Mouse (Mus musculus) gastrocnemius, postnatal 36 days (tissue): ENCODE measurements around the gene Bloc1s2. TPM values are rescaled to one million over a fixed set of nuclear protein-coding genes. Genes with fewer than 3 reads are reported as not detected.

Experiments
- DNase-seq, 2 experiments: peaks; one replicate each; pipeline ENCODE4 v3.0.0; 2022
- intact Hi-C: fragments of 180-260 bp; cut with DNase I; formaldehyde crosslinking; loops from one replicate; pipeline ENCODE4 v1.15.1; 2025
- long read RNA-seq, 2 experiments: library from polyadenylated mRNA; stranded (forward); transcript quantifications; one replicate each; pipeline ENCODE4 v2.0.0; 2021
- total RNA-seq, 2 experiments: library from RNA; stranded (reverse); gene quantifications; 2 replicates each; pipeline ENCODE4 v1.2.3; 2021

Bloc1s2 gene
- 10 to 100 TPM; 11.5 to 12.3 TPM for total RNA-seq
- long read RNA-seq, experiment 1, transcript Bloc1s2-201 (5 exons, 885 nt) = major isoform, 19 of 23 reads
- long read RNA-seq, experiment 1, partial matches to known transcripts = 2 of 23 reads
- long read RNA-seq, experiment 1, other reads (novel, unspliced or antisense) = 1 of 23 reads
- long read RNA-seq, experiment 2, transcript Bloc1s2-201 (5 exons, 885 nt) = major isoform, 22 of 27 reads
- long read RNA-seq, experiment 2, partial matches to known transcripts = 4 of 27 reads
- long read RNA-seq, experiment 2, other reads (novel, unspliced or antisense) = 1 of 27 reads

DNA sequence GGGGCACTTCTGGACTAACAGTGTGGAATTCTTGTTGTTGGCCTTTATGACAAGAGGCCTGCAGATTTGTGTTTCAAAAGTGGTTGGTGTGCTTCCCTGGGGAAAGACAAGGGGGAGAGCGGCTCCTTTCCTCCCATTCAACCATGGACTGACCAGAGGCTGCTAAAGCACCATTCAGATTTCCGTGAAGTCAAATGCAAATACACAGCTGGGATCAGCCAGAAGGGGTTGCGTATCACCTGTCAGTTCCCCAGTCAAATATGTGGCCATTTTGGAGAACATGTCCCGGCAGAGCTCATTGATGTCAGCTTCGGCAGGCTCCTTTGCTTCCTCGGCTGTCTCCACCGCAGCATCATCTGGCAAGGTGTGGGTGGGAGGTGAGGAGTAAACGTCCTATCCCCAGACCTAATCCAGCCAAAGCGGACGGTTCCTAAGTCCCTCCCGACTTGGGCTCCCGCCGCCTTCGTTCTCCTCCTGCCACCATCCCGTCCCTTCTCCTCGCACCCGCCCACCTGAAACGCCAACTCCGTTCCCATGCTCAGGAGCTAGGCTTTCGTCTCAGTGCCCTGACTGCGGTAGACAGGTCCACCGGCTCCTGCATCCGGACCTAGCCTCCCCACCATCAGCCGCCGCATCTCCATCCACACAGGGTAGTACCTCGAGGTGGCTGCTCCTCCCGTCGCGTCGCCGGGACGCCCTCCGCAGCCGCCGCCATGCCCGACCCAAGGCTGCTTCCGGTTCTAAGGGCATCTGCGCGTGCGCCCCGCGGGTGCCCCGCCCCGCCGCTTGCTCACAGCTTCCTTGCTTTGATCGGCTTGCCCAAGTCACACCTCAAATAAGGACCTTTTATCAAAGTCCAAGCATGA, at the start of gene Bloc1s2:
TSS of gene Bloc1s2 (minus strand) at position 745 of the 866 bp plus-strand sequence.
- intact Hi-C loops = no loop called here
- DNase-seq = peak; percentile 80 to 84

DNA sequence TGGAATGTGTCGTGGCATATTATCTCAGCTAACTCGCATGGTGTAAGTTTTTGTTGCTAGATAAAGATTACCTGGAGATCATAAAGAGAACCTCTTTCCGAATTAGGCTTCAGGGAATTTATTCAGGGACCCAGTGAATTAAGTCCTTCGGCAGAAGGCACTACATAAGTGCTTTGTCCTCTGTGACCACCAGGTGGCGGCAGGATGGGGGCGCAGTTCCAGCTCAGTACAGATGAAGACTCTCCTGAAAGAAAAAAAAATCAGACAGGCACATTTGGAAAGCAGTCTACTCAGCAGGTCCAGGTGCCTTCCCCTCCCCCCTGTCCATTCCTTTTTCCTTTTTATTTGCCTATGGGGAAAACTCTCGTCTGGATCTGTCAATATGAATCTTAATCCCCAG, 48.9 kb upstream of the Bloc1s2 start:
- peak; percentile 41 to 45 for DNase-seq
- intact Hi-C loops = loop anchor here (2.0 kb wide), 1 partner anchor 100 kb away; no protein-coding TSS in a partner anchor

DNA sequence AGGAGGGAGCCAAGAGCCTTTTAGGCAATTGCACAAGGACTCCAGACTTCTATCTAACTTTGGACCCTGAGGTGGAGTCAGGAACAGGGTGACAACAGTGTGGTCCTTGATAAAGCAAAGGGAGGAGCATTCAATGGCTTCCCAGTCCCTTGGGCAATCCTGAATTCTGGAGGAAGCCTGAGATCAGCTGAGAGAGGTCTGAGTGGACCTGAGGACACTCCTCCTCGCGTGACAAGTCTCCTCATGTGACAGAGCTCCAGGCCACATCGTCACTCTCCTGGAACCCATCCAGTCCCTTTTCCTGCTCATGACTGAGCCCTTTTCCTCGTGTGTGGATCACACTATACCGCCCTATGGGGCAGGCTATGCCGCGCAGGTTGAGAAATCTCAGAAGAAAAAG, 47.7 kb upstream of the Bloc1s2 start:
- DNase-seq = no peak
- intact Hi-C loops = loop anchor here (2.0 kb wide), 1 partner anchor 101 kb away; no protein-coding TSS in a partner anchor

DNA sequence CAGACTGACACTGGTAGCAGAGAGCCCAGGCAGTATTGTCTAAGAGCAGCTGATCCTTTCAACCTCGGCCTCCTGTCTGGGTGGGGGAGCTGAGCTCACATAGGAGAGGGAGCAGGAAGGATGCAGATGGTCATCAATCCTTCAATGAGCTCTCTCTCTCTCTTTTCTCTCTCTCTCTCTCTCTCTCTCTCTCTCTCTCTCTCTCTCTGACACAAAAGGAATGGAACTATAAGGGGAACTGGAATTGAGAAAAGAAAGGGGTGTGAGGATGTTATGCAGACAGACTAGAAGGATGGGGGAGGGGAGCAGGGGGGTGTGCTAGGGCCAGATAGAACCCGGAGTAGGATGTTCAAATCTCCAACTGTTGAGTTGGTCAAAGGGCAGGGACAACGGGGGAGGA, 46.1 kb upstream of the Bloc1s2 start, which contains the start of gene Pkd2l1:
TSS of gene Pkd2l1 (minus strand) at position 101 of the 400 bp plus-strand sequence.
- DNase-seq = no peak
- intact Hi-C loops = no loop called here

DNA sequence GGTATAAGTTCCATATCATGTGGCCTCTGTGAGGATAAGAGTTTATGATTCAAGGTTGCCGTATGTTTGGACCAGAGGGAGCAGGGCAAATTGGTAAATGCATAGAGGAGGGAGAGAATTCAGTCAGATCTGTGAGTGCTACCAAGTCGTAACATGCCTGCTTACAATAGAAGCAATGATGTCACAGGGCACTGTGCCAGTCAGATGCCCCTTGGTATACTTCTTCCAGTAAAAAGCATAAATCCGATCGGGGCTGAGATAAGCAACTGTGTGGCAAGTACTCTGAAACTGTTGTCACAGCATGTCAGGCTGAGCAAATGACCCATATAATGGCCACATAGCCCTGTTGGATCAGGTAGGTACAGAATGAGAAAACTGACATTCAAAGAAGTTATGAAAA, 42.8 kb upstream of the Bloc1s2 start:
- no peak for DNase-seq
- intact Hi-C loops = no loop called here

DNA sequence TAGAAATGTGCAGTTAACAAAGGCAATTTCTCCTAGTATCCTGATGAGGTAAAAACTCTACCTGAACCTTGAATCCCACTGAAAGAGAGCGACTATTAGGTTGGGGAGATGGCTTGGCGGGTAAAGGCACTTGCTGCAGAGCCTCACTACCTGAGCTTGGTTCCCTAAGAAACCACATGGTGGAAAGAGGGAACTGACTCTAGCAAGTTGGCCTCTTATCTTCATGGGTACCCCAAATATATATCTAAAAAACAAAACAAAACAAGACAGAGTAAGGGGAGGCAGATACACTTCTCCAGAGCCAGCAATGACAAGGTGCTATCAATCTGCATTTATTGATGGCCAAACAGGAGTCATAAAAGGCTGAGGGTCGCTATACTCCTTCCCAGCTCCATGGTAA, 37.7 kb upstream of the Bloc1s2 start:
- intact Hi-C loops = no loop called here
- no peak for DNase-seq

DNA sequence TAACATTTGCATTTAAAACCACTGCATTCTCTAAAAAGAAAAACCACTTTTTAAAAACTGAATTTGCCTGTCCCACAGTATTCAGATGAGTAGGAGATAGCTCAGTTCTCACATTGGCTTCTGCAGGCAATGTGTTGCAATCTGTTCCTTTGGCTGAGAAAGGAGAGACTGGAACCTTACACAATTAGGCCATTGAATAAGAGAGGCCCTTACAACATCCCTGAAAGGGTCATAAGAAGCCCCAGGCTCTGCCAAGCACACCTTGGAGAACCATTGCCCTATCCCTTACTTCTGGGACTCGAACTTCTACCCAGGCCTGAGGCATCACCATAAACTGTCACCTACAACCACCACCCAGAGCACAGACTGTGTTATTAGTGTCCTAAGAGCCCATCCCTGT, 34.3 kb upstream of the Bloc1s2 start:
- DNase-seq = no peak
- intact Hi-C loops = no loop called here

DNA sequence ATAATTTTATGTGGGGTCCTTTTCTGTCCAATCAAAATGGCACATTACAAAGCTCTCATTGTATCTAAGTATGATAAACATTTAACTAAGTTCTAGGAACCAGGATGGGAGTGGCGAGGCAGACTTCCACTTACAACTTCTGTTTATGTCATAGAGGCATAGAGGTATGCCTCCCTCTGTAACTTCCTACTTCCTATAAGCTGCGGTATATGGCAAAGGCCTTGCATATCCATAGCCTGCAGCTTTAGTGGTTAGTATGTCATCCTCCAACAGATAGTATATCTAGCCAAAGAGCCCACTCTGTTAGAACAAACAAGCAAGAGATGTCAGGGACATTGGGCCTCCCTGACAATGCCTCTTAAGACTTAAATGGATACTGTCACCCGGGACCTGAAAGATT, 30.5 kb upstream of the Bloc1s2 start:
- DNase-seq = no peak
- intact Hi-C loops = no loop called here

DNA sequence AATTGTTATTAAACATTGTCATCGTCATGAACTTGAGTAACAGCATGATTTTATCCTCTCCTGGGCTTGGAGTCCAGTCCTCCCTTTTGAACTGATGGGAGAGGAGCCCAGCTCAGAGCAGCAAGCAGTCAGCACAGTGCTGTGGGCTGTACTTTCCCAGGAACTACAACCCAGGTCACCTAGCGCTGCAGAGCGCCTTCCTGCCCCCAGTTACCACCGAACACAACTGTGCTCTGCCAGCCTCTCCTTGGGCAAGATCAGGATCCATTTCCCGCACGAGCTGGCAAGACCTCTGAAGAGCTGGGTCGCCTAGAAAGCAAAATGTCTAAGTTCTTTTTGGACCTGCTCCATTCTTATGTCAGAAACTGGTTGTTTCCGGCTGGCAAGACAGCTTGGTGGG, 28.6 kb upstream of the Bloc1s2 start:
- DNase-seq = no peak
- intact Hi-C loops = no loop called here

DNA sequence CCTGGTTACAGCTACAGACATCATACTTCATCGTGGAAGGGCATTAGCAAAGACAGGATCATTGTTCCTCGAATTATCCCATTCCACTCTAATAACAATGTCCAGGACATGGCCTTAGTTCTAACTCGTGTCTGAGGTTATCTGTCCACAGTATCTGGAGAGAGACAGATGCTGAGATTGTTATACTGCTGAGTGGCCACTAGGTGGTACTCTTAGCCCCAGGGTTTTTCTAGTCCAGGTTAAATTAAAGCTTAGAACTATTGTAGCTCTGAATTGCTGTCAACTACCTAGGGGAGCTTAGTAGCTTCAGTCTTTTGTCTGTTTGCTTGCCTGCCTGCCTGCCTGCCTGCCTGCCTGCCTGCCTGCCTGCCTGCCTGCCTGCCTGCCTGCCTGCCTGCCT, 15.3 kb upstream of the Bloc1s2 start:
- intact Hi-C loops = no loop called here

DNA sequence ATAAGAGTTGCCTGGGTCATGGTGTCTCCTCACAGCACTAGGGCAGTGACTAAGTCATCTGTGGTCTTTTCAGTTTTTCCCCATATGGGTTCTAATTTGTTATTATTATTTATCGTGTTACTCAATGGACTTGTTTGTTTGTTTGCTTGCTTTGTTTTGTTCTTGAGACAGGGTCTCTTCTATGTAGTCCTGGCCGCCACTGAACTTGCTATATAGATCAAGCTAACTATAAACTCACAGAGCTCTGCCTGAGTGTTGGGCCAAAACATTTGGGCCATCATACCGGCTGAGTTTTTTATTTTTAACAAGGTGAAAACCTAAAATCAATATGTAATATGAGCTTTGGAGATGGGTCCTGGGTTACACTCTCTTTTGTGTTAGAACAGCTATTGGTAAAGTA, 13.1 kb upstream of the Bloc1s2 start:
- no peak for DNase-seq
- intact Hi-C loops = no loop called here

More for the DNA sequence above, 15.3 kb upstream of the Bloc1s2 start:
- DNase-seq = no peak

DNA sequence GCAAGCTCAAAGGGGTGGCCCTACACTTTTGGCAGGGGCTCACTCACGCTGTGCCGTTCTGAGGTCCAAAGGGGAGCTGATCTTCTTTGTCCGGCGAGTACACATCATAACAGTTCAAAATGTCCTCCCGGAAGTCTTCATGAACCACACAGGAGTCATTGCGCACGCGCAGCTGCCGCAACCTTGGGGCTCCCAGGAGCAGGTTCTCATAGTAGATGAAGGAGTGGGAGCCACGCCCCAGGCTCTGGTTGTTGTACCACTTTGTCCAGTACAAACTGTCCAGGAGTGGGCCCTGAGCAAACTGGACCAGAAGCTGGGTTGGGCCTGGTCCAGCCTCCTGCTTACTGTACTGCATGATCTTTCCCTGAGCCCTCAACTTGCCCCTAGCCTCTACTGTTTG, 10.8 kb upstream of the Bloc1s2 start:
- no peak for DNase-seq
- intact Hi-C loops = no loop called here

DNA sequence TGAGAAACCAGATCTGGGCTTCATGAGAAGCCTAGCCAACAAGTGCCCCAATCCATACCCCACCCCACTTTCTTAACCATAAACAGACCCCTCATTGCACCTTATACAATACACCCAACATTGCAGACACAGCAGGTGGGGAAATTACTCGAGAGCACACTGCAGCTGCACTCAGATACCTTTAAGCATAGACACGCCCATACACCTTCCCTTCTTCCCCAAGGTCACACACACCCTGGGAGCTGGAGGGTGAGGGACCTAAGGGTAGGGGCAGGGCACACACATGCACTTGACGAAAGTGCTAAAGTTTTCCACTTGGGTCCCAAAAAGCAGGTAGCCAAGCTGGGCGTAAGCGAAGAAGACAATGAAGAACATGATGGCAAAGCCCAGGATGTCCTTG, 7.5 kb upstream of the Bloc1s2 start:
- intact Hi-C loops = no loop called here

DNA sequence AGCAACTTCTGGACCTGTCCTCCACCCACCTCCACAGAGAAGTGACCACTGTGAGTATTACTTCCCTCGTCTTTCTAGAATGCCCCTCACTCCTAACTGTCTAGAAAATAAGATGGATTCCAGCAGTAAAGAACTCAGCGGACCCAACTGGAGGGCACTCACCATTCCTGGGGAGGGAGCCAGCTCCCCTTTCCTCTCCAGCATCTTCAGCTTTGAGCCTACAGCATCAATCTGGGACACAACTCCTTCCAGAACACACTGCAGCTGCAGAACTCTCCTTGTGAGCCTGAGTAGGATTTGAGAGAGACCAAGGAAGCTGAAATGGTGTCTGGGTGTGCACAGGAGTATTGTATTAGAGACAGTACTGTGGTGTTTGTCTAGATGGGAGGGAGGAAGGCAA, 2.7 kb upstream of the Bloc1s2 start:
- intact Hi-C loops = no loop called here
- DNase-seq = no peak

More for the DNA sequence above, 7.5 kb upstream of the Bloc1s2 start:
- no peak for DNase-seq

DNA sequence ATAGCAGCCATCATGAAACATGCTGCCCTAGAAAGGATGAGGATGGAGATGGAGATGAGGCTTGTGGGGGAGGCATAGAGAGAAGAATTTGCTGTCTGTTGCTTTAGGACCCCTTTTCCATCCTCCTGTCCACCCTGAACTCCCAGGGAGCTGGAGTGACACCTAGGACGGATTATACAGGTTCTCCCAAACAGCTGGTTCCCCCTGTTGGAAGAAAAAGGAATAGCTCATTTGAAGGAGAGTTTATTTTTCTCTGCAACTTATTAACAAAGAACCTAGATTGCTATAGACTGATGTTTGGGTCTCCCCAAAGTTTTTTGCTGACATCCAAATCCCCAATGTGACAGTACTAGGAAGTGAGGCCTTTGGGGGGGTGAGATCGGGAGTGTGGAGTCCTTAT, 2.1 kb upstream of the Bloc1s2 start:
- intact Hi-C loops = no loop called here
- DNase-seq = no peak

DNA sequence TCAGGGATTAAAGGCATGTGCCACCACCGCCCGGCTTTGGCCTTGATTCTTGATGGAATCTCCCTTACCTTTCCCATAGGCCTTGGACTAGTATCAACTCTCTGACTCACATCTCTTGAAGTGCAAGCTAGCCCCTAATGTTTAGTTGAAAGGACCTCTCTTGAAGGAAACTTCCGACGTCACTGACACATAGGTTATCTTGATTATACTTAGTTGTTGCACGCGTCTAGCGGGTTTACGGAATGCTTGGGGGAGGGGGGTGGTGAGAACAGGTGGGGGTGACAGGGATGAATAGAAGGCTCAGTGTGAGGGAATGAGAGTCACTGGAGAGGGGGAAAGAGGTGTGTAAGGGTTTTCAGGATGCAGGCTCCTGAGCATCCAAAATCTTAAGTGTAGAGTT, 705 bp upstream of the Bloc1s2 start:
- intact Hi-C loops = no loop called here
- DNase-seq = no peak

DNA sequence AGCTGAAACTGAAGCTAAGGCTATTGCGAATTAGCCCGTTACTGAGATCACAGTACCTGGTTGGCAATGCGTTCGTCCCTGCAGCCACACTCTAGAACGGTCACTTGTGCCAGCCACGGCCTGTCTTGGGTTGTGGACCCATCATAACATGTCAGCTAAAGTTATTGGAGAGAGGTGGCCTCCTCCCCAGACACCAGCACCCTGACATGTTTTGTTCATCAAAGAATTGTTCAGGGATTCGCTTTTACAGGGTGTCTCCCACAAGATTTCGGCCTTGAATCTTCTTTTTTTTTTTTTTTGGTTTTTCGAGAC, 278 bp upstream of the Bloc1s2 start:
- intact Hi-C loops = no loop called here
- no peak for DNase-seq

DNA sequence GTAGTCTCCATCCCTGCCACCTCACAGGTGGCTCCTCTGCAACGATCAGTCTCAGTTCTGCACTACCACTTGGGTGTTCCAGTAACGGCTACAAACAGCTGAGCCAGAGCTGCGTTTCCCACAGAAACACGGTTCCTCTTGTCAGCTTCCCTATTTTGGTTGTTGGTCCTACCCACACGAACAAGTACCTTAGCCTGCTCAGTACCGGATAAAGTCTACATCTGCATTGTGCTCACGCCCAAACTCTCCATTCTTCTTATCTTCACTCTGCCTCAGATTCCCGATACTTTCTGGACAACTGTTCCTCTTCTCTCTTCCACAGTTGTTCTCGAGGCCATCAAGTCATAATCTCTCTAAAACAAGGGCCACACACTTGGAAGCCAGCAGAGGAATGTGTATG, 1.9 kb downstream of the Bloc1s2 start:
- intact Hi-C loops = no loop called here
- DNase-seq = no peak

DNA sequence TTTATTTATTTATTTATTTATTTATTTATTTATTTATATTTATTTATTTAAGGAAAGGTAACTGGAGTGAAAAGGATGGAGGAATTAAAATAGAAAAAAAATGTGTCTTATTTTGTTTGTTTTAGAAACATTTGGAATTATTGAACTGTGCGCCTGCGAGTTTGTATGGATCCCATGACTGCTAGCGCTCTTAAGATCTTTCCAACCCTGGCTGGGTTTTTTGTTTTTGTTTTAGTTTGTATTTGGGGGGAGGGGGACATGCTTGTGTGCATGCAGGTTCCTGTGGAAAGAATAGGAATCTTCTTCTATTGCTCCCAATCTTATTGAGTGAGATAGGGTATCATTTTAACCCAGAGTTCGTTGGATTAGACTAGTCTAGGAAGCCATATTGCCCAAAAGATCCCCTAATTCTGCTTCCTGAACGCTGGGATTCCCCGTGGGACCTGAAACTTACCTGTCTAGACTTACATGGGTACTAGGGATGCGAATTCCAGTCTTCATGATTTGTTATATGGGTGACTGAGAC, 10.2 kb downstream of the Bloc1s2 start:
- intact Hi-C loops = no loop called here

DNA sequence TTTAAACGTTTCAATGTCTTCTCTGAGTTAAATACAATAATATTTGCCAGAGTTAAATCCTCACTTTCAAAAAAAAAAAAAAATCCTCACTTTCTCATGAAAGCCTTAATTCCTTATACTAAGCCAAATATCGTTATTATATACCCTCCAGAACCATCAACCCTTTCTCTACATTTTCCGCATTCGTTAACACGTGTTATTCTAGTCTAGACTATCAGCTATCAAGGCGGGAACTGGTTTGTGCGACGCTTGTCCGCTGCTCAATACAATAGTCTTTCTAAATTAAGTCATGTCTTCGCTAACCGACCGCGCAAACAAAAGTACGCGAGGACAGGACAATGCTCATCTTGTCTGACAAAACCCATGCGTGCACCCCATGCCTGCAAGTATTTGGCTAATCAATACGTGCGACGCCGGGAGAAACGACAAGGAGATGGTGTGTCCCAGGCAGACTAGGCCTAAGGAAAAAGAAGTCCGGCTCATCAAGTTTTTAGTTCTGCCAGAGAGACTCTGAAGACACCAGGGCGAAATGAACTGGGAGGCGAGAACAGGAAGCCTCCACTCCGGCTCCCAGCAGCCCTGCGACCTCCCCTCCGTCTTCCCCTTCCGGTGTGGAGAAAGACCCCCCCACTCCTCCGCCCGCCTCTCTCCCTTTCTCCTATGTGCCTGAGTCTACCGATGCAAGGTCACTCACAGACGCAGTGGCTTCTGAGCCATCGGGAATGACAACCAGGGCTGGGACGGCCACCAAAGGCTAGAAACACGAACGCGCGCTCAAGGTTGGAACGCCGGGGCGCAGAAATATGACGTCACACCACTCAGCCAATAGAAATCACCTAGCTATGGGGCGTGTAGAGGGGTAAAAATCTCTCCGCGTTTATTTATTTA, 10.9 kb downstream of the Bloc1s2 start, which contains the start of gene Cwf19l1:
TSS of gene Cwf19l1 (minus strand) at position 805 of the 888 bp plus-strand sequence.
- intact Hi-C loops = no loop called here
- peak; percentile 72 to 82 for DNase-seq

More for the DNA sequence above, 10.2 kb downstream of the Bloc1s2 start:
- DNase-seq = no peak

DNA sequence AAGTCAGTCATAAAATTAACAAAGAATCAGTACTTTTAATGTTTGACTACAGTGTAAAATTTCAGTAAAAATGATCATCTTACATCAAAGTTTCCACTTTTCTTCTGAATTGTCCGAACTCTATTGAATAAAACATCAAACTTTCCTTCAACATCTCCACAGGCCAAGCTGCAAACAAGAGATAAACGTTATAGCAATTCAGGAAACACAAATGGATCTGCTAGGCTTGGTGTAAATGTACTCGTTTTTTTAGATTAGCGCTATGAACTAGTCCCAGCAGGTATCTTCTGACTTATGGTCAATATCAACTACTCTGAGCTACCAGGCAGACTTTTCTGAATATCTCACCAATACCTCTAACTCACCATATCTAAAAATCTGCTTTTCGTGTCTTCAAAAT, 13.3 kb downstream of the Bloc1s2 start:
- DNase-seq = no peak
- intact Hi-C loops = no loop called here
